Mouse (Mus musculus) limb, embryonic 12.5 days (tissue): ENCODE measurements around the gene Kctd8. TPM values are rescaled to one million over a fixed set of nuclear protein-coding genes. Genes with fewer than 3 reads are reported as not detected.
A peak's percentile ranks its signal among the peaks of the same experiment; 100 is the strongest.

Source experiments
- ATAC-seq: fragments of 200-750 bp; cut with Nextera tagmentation; 2 replicates; pipeline ENCODE4 v1.8.0; 2017; ENCODE audit warnings: low read depth, moderate TSS enrichment; ENCODE audit not compliant: insufficient number of reproducible peaks, insufficient read depth, low FRiP score, low TSS enrichment
- H3K27ac ChIP-seq: fragments of 300-500 bp; sonication (generic); 2 replicates; pipeline ENCODE4 v1.5.1; 2016; ENCODE audit warnings: mild to moderate bottlenecking, moderate library complexity
- H3K27me3 ChIP-seq: fragments of 300-500 bp; sonication (generic); 2 replicates; pipeline ENCODE4 v1.6.1; 2016; ENCODE audit warnings: mild to moderate bottlenecking, moderate library complexity
- H3K36me3 ChIP-seq: fragments of 300-500 bp; sonication (generic); 2 replicates; pipeline ENCODE4 v1.6.1; 2016; ENCODE audit warnings: mild to moderate bottlenecking, moderate library complexity
- H3K4me1 ChIP-seq: fragments of 300-500 bp; sonication (generic); replicated peaks from 2 replicates; pipeline ENCODE4 v1.6.1; 2016
- H3K4me2 ChIP-seq: fragments of 300-500 bp; sonication (generic); 2 replicates; pipeline ENCODE4 v1.6.1; 2016; ENCODE audit warnings: mild to moderate bottlenecking, moderate library complexity
- H3K4me3 ChIP-seq: fragments of 300-500 bp; sonication (generic); replicated peaks from 2 replicates; pipeline ENCODE4 v1.5.1; 2016; ENCODE audit warnings: mild to moderate bottlenecking
- H3K9ac ChIP-seq: fragments of 300-500 bp; sonication (generic); replicated peaks from 2 replicates; pipeline ENCODE4 v1.6.1; 2016; ENCODE audit warnings: mild to moderate bottlenecking, moderate library complexity
- H3K9me3 ChIP-seq: fragments of 300-500 bp; sonication (generic); 2 replicates; pipeline ENCODE4 v1.6.1; 2016; ENCODE audit warnings: mild to moderate bottlenecking, moderate library complexity
- WGBS: fragments of 180-500 bp; shearing (Covaris S2); methylation state at CpG from one replicate; pipeline ENCODE4 v1.1.7; 2016; 5-methylcytosine and 5-hydroxymethylcytosine counted together
- polyA plus RNA-seq: library from polyadenylated mRNA; unstranded; fragments of >200 nt; fragmentation: Nextera tagmentation; extraction: Ambion mirVana; gene quantifications from 2 replicates; pipeline ENCODE4 v1.2.1, GENCODE M21; 2016

The Kctd8 gene
- polyA plus RNA-seq: 2.7 and 4.3 TPM in 2 replicates

DNA sequence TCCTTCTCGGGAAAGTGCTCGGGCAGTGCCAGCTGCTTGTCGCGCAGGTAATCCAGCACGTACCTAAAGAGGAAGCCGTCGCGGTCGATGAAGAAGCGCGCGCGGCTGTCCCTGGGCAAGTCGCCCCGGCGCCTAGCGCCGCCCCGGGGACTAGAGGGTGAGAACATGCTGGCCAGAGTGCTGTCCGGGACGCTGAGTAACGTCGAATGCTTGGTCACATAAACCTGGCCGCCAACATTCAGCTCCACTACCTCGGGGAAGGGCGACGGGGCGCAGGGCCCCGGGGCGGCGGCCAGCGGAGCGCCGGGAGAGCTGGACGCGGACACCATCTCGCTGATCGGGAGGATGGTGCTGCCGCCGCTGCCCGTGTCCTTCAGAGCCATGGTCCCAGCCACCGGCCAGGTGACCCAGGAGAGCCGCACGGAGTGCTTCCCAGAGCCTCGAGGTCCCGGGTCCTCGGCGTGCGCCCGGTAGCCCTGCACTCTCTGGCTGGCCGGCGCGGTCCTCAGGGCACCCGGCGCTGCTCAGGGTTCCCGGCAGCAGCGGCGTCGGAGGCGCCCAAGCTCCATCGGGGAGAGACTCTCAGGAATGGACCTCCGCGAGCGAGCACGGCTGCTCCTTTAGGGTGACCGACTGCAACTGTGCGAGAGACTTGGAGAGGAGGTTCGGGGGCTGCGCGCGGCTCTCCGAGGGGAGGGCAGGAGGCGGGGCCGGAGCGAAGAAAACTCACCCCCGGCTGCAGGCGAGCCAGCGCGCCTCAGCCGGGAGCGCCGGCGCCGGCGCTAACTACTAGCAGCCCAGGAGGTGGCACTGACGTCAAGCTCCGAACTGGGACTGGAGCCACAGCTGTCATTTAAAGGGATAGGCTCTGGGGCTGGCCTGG is at the start of gene Kctd8:
Kctd8 (minus strand) TSS at position 761 of the 883 bp plus-strand sequence.
- peak within 1 kb of the TSS; percentile 65 for H3K9ac ChIP-seq
- 1% methylated on average over 87 of the region's 87 CpGs for WGBS
- H3K4me3 ChIP-seq: peak within 1 kb of the TSS; percentile 55
- H3K27ac ChIP-seq: no peak within 1 kb of the TSS
- peaks cover 13% of the 10 kb centered on the region; the same call in 1 of the 2 replicates for H3K4me1 ChIP-seq
- ATAC-seq: peak; percentile 95
- peaks cover 28% of the 10 kb centered on the region for H3K27me3 ChIP-seq
- H3K36me3 ChIP-seq: no peaks in the 10 kb centered on the region
- H3K9me3 ChIP-seq: no peaks in the 10 kb centered on the region
- peak within 1 kb of the TSS; percentile 82 for H3K4me2 ChIP-seq

DNA sequence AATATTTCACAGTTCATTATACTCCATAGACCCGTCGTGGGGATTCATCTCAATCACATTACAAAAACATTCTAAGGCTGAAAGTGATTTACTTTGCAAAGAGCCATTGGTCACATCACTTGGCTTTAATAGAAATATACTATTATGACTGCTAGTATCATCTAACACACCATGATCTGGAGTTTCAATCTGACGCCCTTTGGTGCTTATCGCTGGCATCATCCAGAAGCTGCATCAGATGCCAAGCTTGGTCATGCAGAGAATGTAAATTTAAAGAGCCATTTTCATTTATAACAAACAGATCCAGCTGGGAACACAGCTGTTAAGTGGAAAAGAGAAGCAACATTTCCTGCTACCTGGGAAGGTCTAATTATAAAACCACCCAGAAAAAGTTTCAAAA is 37.6 kb upstream of the Kctd8 start:
- no peak overlapping the region for H3K4me3 ChIP-seq
- whole genome bisulfite sequencing: 92% methylated on average over 4 of the region's 4 CpGs
- no peak for ATAC-seq
- H3K4me1 ChIP-seq: no peaks in the 10 kb centered on the region
- H3K27me3 ChIP-seq: no peaks in the 10 kb centered on the region
- H3K9ac ChIP-seq: no peak overlapping the region
- no peaks in the 10 kb centered on the region for H3K9me3 ChIP-seq
- H3K27ac ChIP-seq: no peak overlapping the region
- H3K4me2 ChIP-seq: no peak overlapping the region
- no peaks in the 10 kb centered on the region for H3K36me3 ChIP-seq

DNA sequence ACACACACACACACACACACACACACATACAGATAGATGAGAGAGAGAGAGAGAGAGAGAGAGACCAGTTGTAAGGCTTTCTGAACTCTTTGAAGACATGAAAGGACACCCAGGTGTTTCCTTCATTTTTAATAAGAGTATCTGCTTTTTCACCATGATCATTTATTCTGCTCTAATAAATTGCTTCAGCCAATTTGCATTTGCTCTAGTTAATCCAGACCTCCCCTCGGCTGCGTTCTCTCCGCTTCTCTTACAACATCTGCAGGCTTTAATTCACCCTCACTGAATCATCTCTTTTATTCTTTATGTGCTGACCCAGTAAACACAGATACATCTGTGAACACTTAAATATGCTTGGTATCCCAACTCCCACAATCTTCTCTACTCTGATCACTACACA is 9.1 kb upstream of the Kctd8 start:
- no peak overlapping the region for H3K9ac ChIP-seq
- no peaks in the 10 kb centered on the region for H3K36me3 ChIP-seq
- no peaks in the 10 kb centered on the region for H3K27me3 ChIP-seq
- H3K9me3 ChIP-seq: no peaks in the 10 kb centered on the region
- H3K4me3 ChIP-seq: no peak overlapping the region
- WGBS: 73% methylated on average over 3 of the region's 3 CpGs
- no peak overlapping the region for H3K27ac ChIP-seq
- H3K4me2 ChIP-seq: no peak overlapping the region
- H3K4me1 ChIP-seq: no peaks in the 10 kb centered on the region
- ATAC-seq: no peak

DNA sequence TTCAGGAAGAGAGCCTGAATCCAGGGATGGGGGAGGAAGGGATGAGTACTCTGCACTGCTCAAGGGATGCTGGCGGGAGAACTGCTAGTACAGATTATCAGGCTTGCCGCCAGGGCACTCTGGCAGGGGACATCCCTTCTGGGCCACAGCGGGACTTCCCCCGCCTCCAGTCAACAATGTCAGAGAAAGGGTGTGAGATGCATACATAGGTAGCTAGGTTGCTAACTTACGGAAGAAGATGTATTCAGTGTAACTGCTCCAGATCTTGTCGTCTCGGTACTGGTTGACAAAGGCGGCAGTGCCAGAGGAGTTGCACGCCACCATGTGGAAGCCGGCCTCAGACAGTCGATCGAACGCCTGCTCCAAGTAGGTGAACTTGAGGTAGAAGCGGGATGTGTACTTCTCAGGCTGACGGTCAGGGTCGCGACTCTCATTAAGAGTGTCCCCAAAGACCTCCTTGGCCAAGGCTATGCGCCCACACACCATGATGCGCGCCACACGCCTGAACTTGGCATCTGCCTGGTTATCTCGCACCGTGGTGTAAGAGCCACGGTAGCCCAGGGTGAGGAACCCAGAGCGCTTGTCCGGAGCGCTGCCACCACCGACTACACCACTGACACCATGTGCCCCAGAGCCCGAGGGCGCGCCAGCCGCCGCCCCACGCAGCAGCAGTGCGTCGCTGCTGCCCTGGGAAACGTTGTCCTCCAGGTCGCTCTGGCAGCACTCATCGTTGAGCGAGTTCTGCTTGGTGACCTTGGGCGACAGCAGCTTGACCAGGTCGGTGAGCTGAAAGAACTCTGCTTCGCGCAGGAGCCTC is 1.2 kb downstream of the Kctd8 start:
- Histone ChIP-seq H3K9ac (peak overlapping the region; percentile 65), H3K4me2 (peak overlapping the region; percentile 82), H3K4me3 (peak overlapping the region; percentile 55), H3K27me3 (peaks cover 28% of the 10 kb centered on the region), H3K27ac (no peak overlapping the region), H3K9me3 (no peaks in the 10 kb centered on the region), H3K4me1 (peaks cover 13% of the 10 kb centered on the region; the same call in 1 of the 2 replicates), H3K36me3 (no peaks in the 10 kb centered on the region)
- under 1% methylated on average over 44 of the region's 44 CpGs for WGBS
- peak; percentile 23; the same call in 1 of the 2 replicates for ATAC-seq

DNA sequence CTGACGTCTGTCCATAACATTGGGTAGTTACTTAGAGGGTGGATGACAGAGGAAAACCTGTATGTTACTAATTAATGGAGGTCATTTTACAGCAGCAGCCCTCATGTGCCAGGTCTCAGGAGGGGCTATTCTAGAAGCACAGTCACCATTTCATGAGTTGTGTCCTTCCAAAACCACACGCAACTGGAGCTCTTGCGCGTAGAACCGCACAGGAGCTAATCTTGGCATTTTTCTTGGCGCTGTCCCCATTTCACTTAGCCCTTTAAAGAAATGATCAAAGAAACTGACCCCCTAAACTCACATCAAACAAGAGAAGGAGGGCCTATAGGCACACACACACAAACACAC is 1.9 kb downstream of the Kctd8 start:
- Histone ChIP-seq H3K9ac (no peak overlapping the region), H3K36me3 (no peaks in the 10 kb centered on the region), H3K9me3 (no peaks in the 10 kb centered on the region), H3K4me2 (peak overlapping the region; percentile 82), H3K27ac (no peak overlapping the region), H3K4me1 (peaks cover 13% of the 10 kb centered on the region; the same call in 1 of the 2 replicates), H3K27me3 (peaks cover 28% of the 10 kb centered on the region), H3K4me3 (peak overlapping the region; percentile 55)
- 53% methylated on average over 6 of the region's 6 CpGs for WGBS
- no peak for ATAC-seq

DNA sequence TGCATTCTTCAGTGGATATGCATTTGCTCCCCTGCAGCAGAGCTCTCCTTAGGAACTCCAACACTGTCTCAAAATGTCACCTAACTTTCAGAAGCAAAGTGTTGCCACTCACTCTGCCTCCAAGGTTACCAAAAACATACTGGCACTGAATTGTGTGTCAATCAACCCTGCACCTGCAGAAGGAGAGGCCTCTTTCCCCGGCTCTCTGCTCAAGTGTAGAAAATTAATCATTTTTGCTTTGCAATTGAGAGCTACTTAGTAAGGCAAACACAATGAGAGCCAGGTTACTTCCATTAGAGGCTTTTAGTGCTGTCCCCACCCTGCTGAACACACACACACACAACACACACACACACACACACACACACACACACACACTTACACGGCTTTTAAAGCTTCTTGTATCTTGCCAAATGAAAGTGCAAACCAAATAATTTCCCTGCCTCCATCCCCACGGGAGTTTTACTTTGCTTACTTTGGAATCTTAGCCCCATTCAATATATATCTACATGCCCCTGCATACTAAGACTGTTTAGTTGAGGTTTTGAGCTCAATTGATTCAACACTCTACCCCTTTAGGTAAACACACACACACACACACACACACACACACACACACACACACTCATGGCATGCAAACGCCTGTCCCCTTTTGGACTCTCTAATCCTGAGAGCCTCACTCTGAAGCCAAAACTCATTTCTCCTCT is 2.4 kb downstream of the Kctd8 start:
- H3K9me3 ChIP-seq: no peaks in the 10 kb centered on the region
- WGBS: 53% methylated on average over 4 of the region's 4 CpGs
- H3K27me3 ChIP-seq: peaks cover 28% of the 10 kb centered on the region
- H3K36me3 ChIP-seq: no peaks in the 10 kb centered on the region
- H3K27ac ChIP-seq: no peak overlapping the region
- H3K9ac ChIP-seq: no peak overlapping the region
- no peak for ATAC-seq
- peaks cover 13% of the 10 kb centered on the region; the same call in 1 of the 2 replicates for H3K4me1 ChIP-seq
- H3K4me3 ChIP-seq: 0 out of 2 replicates have a peak overlapping the region, but pooled peaks have one; percentile 55
- peak overlapping the region; percentile 82 for H3K4me2 ChIP-seq

DNA sequence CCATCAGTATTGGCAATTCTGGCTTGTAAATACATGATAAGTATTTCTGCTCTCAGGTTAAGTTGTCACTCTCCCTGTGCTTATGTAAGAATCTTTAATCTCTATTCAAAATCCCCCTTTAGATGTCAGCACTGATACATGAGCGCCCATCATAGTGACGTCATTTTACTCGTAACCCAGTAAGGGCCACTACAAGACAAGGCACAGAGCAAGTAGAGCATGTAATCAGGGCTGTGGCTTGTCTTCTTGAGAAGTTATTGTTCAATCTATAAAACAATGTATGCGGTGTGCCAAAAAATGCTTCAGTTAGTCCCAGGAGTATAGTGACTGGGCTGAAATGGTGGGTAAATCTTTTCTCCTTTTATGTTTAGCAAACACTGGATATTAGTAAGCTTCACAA is 13.9 kb downstream of the Kctd8 start:
- Histone ChIP-seq H3K27me3 (no peaks in the 10 kb centered on the region), H3K36me3 (no peaks in the 10 kb centered on the region), H3K4me1 (no peaks in the 10 kb centered on the region), H3K4me3 (no peak overlapping the region), H3K27ac (no peak overlapping the region), H3K9ac (no peak overlapping the region), H3K4me2 (no peak overlapping the region), H3K9me3 (no peaks in the 10 kb centered on the region)
- ATAC-seq: no peak
- WGBS: 83% methylated on average over 4 of the region's 4 CpGs

DNA sequence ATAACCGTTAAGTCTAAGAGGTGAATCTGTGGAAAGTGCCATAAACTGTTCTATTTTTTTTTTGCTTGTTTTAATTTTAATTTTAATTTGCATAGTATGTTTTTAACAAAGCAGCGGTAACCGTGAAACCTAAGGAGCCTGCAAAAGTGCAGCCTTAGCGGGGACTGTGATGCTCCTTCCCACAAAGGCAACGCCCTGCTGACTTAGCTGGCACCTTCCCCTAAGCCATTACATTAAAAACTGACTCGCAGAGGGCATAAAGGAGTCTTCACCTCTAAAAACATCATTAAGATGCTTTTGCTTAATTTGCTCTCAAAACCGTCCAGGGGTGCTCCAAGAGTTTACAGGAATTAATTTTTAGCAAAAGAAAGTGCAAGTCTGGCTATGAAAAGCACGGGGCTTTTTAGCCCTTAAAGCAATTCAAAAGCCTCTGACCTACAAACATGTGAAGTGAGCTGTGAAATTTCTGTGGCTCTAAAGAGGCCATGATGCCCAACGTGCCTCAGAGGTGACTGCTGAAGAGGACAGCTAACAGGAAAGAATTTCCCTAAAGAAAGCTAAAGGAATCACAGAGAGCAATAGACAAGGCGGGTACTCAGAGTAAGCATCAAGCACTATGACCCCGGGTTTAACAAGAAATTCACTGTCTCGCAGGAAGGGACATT is 16.8 kb downstream of the Kctd8 start:
- no peak for ATAC-seq

DNA sequence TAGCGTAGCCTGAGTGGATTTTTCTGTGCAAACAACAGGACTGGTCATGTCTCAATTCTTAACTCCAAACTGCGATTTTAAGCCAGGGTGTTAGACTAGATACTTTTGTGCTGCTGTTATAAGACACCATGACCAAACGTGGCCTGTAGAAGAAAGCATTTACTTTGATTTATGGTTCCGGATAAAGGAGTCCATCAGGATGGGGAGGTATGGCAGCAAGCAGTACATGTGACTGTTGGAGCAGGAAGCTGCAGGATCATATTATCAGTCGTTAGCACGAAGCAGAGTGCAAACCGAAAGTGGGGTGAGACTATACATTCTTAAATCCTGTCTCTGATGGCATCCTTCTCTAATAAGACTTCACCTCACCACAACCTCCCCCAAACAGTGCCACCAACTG is 28.9 kb downstream of the Kctd8 start:
- H3K4me3 ChIP-seq: no peak overlapping the region
- H3K27ac ChIP-seq: no peak overlapping the region
- H3K36me3 ChIP-seq: no peaks in the 10 kb centered on the region
- ATAC-seq: no peak
- no peaks in the 10 kb centered on the region for H3K9me3 ChIP-seq
- WGBS: 74% methylated on average over 7 of the region's 7 CpGs
- H3K4me1 ChIP-seq: no peaks in the 10 kb centered on the region
- no peak overlapping the region for H3K4me2 ChIP-seq
- no peaks in the 10 kb centered on the region for H3K27me3 ChIP-seq
- no peak overlapping the region for H3K9ac ChIP-seq

More for the DNA sequence above, 16.8 kb downstream of the Kctd8 start:
- H3K4me1 ChIP-seq: no peaks in the 10 kb centered on the region
- no peaks in the 10 kb centered on the region for H3K36me3 ChIP-seq
- no peak overlapping the region for H3K4me3 ChIP-seq
- H3K27me3 ChIP-seq: no peaks in the 10 kb centered on the region
- no peaks in the 10 kb centered on the region for H3K9me3 ChIP-seq
- no peak overlapping the region for H3K4me2 ChIP-seq
- H3K9ac ChIP-seq: no peak overlapping the region
- H3K27ac ChIP-seq: no peak overlapping the region
- 67% methylated on average over 12 of the region's 12 CpGs for WGBS

DNA sequence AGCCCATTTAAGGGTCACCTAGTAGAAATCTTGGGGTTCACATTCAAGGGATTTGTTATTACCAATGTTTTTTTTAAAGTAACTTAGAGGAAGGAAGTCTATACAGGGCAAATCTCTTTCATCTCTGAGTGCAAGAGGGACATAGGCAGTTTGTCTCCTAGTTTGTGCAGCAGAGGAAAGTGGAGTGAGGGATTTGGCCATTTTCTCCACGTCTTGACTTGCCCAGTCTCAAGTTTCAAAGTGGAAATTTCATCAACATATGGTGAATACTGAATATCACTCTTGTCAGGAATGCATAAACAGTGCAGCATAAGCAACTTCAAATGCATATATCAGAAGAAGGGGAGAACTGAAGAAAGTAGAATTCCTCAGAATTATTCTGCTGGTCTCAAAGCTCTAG is 39.8 kb downstream of the Kctd8 start:
- ATAC-seq: no peak
- Histone ChIP-seq H3K27me3 (no peaks in the 10 kb centered on the region), H3K4me1 (no peaks in the 10 kb centered on the region), H3K9me3 (no peaks in the 10 kb centered on the region), H3K9ac (no peak overlapping the region), H3K27ac (no peak overlapping the region), H3K4me3 (no peak overlapping the region), H3K4me2 (no peak overlapping the region), H3K36me3 (no peaks in the 10 kb centered on the region)
- 42% methylated on average over 1 of the region's 1 CpGs for WGBS
